Mouse (Mus musculus): ENCODE measurements around the gene Pitx3. TPM values are rescaled to one million over a fixed set of nuclear protein-coding genes. Genes with fewer than 3 reads are reported as not detected.
"Not testable (repeated sequence)": the region's sequence is repeated elsewhere in the genome, so short reads cannot be mapped to it uniquely, and the experiment has no call there.

The Pitx3 gene
- polyA plus RNA-seq, 1 experiment from 2014 or later = 0.66 TPM

DNA sequence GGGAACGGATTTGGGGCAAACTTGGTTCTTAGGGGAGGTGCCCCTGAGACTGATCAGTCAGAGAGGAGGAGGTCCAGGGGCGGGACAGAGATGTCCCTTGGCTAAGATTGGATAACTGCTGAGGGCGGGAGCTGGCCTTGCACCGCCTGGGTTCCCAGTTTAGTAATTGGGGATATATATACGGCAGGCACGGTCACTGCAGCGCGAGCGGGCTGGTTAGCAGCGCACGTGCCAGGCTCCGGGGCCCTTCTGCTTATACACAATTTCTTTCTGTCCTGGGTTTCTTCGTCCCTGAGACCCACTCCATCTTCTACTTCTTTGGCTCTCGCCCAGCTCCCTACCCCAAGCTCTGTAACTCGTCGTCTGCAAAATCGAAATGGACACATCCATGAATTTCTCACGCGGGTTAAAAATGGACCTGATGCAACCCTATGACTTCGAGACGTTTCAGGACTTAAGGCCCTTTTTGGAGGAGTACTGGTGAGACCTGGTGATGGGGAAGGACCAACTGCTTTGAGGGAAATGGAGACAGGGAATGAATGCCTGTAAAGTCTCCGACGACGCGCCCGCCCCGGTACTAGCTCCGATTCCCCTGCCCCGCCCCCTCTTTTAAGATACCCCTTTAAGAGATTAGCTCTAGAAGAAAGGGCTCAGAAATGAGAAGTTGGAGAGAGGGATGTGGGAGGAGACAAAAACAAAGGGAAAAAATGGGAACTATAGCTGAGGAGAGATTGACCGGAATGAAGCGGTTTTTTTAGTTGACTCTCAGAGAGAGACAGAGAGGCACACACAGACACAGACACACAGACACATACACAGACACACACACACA is 16.2 kb downstream of the Pitx3 start, which contains the start of gene Elovl3:
TSS of gene Elovl3 (plus strand) at position 204 of the 832 bp plus-strand sequence.
- H3K9me3 ChIP-seq (ENCODE audit: control insufficient read depth, low read length) = no peaks in the 10 kb centered on the region
- 5% methylated on average over 31 of the region's 31 CpGs for WGBS
- no peak within 1 kb of the TSS for H3K27ac ChIP-seq (replicated peaks in 1 of 2; ENCODE audit: control insufficient read depth in 1 of 2, insufficient read depth in 1 of 2, low read depth in 2 of 2, low read length in 2 of 2)
- H3K4me3 ChIP-seq (ENCODE audit: control insufficient read depth in 1 of 2, insufficient read depth in 1 of 2, low read depth in 1 of 2, low read length in 2 of 2) = peak within 1 kb of the TSS; percentile 25 to 35
- H3K4me1 ChIP-seq (ENCODE audit: control insufficient read depth in 2 of 2, insufficient read depth in 2 of 2, low read length in 2 of 2) = peaks cover 10 to 17% of the 10 kb centered on the region in 2 experiments; a peak in 3 of 4 replicates
- peaks cover 54% of the 10 kb centered on the region for H3K27me3 ChIP-seq (ENCODE audit: control insufficient read depth, insufficient read depth, low read length)
- peak within 1 kb of the TSS; percentile 36; the same call in 1 of the 2 replicates for H3K9ac ChIP-seq (ENCODE audit: low read length)
- H3K36me3 ChIP-seq (ENCODE audit: control insufficient read depth, insufficient read depth, low read length) = no peaks in the 10 kb centered on the region
- ATAC-seq (ENCODE audit: insufficient number of reproducible peaks, insufficient read depth, low FRiP score, low read depth) = no peak
- H3K4me2 ChIP-seq (ENCODE audit: low read length) = peak within 1 kb of the TSS; percentile 75

DNA sequence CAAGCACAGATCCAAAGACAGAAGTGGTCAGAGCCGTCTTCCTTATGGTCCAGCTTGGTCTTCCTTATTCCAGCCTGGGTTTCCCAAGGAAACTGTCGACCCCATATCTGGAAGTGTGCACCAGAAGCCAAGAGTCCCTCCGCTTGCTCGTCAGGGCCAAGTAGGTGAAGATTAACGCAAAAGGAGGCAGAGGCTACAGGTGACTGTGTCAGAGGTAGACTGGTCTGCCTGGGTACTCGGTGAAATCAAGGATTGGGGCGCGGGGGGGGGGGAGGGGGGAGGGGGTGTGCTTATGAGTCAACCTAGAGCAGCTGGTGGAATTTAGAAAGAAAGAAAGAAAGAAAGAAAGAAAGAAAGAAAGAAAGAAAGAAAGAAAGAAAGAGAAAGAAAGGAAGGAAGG is 16.8 kb downstream of the Pitx3 start:
- H3K9ac ChIP-seq (ENCODE audit: low read length) = no peak overlapping the region
- WGBS = 6% methylated on average over 8 of the region's 8 CpGs
- no peaks in the 10 kb centered on the region for H3K9me3 ChIP-seq (ENCODE audit: control insufficient read depth, low read length)
- H3K36me3 ChIP-seq (ENCODE audit: control insufficient read depth, insufficient read depth, low read length) = no peaks in the 10 kb centered on the region
- H3K4me1 ChIP-seq (ENCODE audit: control insufficient read depth in 2 of 2, insufficient read depth in 2 of 2, low read length in 2 of 2) = peaks cover 7 to 11% of the 10 kb centered on the region in 2 experiments; a peak in 3 of 4 replicates
- H3K27me3 ChIP-seq (ENCODE audit: control insufficient read depth, insufficient read depth, low read length) = peaks cover 51% of the 10 kb centered on the region
- peak overlapping the region; percentile 25 to 35 for H3K4me3 ChIP-seq (ENCODE audit: control insufficient read depth in 1 of 2, insufficient read depth in 1 of 2, low read depth in 1 of 2, low read length in 2 of 2)
- H3K4me2 ChIP-seq (ENCODE audit: low read length) = peak overlapping the region; percentile 75
- H3K27ac ChIP-seq (replicated peaks in 1 of 2; ENCODE audit: control insufficient read depth in 1 of 2, insufficient read depth in 1 of 2, low read depth in 2 of 2, low read length in 2 of 2) = no peak overlapping the region
- no peak for ATAC-seq (ENCODE audit: insufficient number of reproducible peaks, insufficient read depth, low FRiP score, low read depth)

GRCm38 (mm10) chr19:46129737-46130136 is 18.4 kb downstream of the Pitx3 start:
- not testable (repeated sequence) for H3K36me3 ChIP-seq (ENCODE audit: control insufficient read depth, insufficient read depth, low read length)
- peaks cover 47% of the 10 kb centered on the region for H3K27me3 ChIP-seq (ENCODE audit: control insufficient read depth, insufficient read depth, low read length)
- WGBS = 70% methylated on average over 6 of the region's 6 CpGs

DNA sequence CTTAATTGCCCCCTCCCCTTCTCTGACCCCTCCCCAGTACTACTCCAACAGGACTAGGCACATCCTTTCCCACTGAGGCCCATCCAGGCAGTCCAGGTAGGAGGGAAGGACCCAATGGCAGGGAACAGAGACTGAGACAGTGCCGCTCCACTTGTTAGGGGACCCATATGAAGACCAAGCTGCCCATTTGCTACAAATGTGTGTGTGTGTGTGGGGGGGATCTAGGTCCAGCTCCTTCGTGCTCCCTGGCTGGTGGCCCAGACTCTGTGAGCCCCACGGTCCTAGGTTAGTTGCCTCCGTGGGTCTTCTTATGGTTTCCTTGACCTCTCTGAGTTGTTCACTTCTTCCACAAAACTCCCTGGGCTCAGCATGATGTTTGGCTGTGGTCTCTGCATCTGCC is 21.8 kb downstream of the Pitx3 start:
- H3K27me3 ChIP-seq (ENCODE audit: control insufficient read depth, insufficient read depth, low read length) = peaks cover 16% of the 10 kb centered on the region
- 80% methylated on average over 4 of the region's 4 CpGs for WGBS

More at GRCm38 (mm10) chr19:46129737-46130136, 18.4 kb downstream of the Pitx3 start:
- not testable (repeated sequence) for H3K9me3 ChIP-seq (ENCODE audit: control insufficient read depth, low read length); ATAC-seq (ENCODE audit: insufficient number of reproducible peaks, insufficient read depth, low FRiP score, low read depth); H3K4me1 ChIP-seq (ENCODE audit: control insufficient read depth in 2 of 2, insufficient read depth in 2 of 2, low read length in 2 of 2); H3K27ac ChIP-seq (replicated peaks in 1 of 2; ENCODE audit: control insufficient read depth in 1 of 2, insufficient read depth in 1 of 2, low read depth in 2 of 2, low read length in 2 of 2); H3K4me2 ChIP-seq (ENCODE audit: low read length); H3K9ac ChIP-seq (ENCODE audit: low read length); H3K4me3 ChIP-seq (ENCODE audit: control insufficient read depth in 1 of 2, insufficient read depth in 1 of 2, low read depth in 1 of 2, low read length in 2 of 2)

DNA sequence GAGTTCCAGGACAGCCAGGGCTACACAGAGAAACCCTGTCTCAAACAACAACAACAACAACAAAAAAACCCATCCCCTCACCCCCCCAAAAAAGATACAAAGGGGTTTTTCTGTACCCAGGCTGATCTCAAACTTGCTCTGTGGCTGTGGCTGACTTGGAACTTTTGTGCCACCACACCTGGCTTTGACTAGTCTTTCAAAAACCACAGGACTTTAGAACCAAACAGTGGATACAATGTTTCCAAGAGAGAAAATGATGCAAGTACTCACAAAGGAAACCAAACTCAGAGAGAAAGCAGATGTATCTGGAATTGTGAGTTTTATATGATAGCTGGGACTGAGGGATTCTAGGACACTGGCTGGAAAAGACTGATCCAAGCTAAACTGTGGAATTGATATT is 23.5 kb downstream of the Pitx3 start:
- H3K4me3 ChIP-seq (ENCODE audit: control insufficient read depth in 1 of 2, insufficient read depth in 1 of 2, low read depth in 1 of 2, low read length in 2 of 2) = no peak overlapping the region
- no peaks in the 10 kb centered on the region for H3K9me3 ChIP-seq (ENCODE audit: control insufficient read depth, low read length)
- no peaks in the 10 kb centered on the region for H3K4me1 ChIP-seq (ENCODE audit: control insufficient read depth in 2 of 2, insufficient read depth in 2 of 2, low read length in 2 of 2)
- H3K27ac ChIP-seq (replicated peaks in 1 of 2; ENCODE audit: control insufficient read depth in 1 of 2, insufficient read depth in 1 of 2, low read depth in 2 of 2, low read length in 2 of 2) = no peak overlapping the region
- H3K4me2 ChIP-seq (ENCODE audit: low read length) = no peak overlapping the region
- peaks cover 4% of the 10 kb centered on the region; the same call in 1 of the 2 replicates for H3K27me3 ChIP-seq (ENCODE audit: control insufficient read depth, insufficient read depth, low read length)
- H3K36me3 ChIP-seq (ENCODE audit: control insufficient read depth, insufficient read depth, low read length) = no peaks in the 10 kb centered on the region
- no peak for ATAC-seq (ENCODE audit: insufficient number of reproducible peaks, insufficient read depth, low FRiP score, low read depth)
- no peak overlapping the region for H3K9ac ChIP-seq (ENCODE audit: low read length)

More for the DNA sequence above, 21.8 kb downstream of the Pitx3 start:
- ATAC-seq (ENCODE audit: insufficient number of reproducible peaks, insufficient read depth, low FRiP score, low read depth) = no peak
- H3K4me1 ChIP-seq (ENCODE audit: control insufficient read depth in 2 of 2, insufficient read depth in 2 of 2, low read length in 2 of 2) = peaks cover 0 to 2% of the 10 kb centered on the region in 2 experiments; a peak in 1 of 4 replicates
- no peak overlapping the region for H3K27ac ChIP-seq (replicated peaks in 1 of 2; ENCODE audit: control insufficient read depth in 1 of 2, insufficient read depth in 1 of 2, low read depth in 2 of 2, low read length in 2 of 2)
- no peaks in the 10 kb centered on the region for H3K36me3 ChIP-seq (ENCODE audit: control insufficient read depth, insufficient read depth, low read length)
- no peak overlapping the region for H3K4me3 ChIP-seq (ENCODE audit: control insufficient read depth in 1 of 2, insufficient read depth in 1 of 2, low read depth in 1 of 2, low read length in 2 of 2)
- H3K9me3 ChIP-seq (ENCODE audit: control insufficient read depth, low read length) = no peaks in the 10 kb centered on the region
- H3K9ac ChIP-seq (ENCODE audit: low read length) = no peak overlapping the region
- H3K4me2 ChIP-seq (ENCODE audit: low read length) = no peak overlapping the region

DNA sequence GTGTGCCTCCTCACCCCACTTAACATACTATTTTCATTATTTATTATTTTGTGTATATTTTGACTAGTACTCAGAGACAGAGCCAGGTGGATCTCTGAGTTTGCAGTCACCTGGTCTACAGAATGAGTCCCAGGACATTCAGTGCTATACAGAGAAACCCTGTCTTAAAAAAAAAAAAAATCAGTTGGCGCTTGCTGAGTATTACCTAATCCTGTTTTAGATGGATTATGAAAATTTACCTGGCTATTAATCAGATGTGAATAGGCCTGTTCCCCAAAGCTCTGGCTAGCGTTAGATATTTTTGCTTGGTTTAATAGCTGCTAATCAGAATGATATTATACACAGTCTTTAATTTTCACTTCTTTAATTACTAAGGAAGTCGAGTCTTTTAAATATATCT is 24.2 kb downstream of the Pitx3 start:
- Histone ChIP-seq H3K4me2 (ENCODE audit: low read length) (no peak overlapping the region), H3K4me1 (ENCODE audit: control insufficient read depth in 2 of 2, insufficient read depth in 2 of 2, low read length in 2 of 2) (no peaks in the 10 kb centered on the region), H3K27me3 (ENCODE audit: control insufficient read depth, insufficient read depth, low read length) (peaks cover 4% of the 10 kb centered on the region; the same call in 1 of the 2 replicates), H3K36me3 (ENCODE audit: control insufficient read depth, insufficient read depth, low read length) (no peaks in the 10 kb centered on the region), H3K9ac (ENCODE audit: low read length) (no peak overlapping the region), H3K4me3 (ENCODE audit: control insufficient read depth in 1 of 2, insufficient read depth in 1 of 2, low read depth in 1 of 2, low read length in 2 of 2) (no peak overlapping the region), H3K27ac (replicated peaks in 1 of 2; ENCODE audit: control insufficient read depth in 1 of 2, insufficient read depth in 1 of 2, low read depth in 2 of 2, low read length in 2 of 2) (no peak overlapping the region), H3K9me3 (ENCODE audit: control insufficient read depth, low read length) (no peaks in the 10 kb centered on the region)
- WGBS = 76% methylated on average over 3 of the region's 3 CpGs
- no peak for ATAC-seq (ENCODE audit: insufficient number of reproducible peaks, insufficient read depth, low FRiP score, low read depth)

- Histone ChIP-seq H3K27ac (replicated peaks in 1 of 2; ENCODE audit: control insufficient read depth in 1 of 2, insufficient read depth in 1 of 2, low read depth in 2 of 2, low read length in 2 of 2) (no peak overlapping the region), H3K4me3 (ENCODE audit: control insufficient read depth in 1 of 2, insufficient read depth in 1 of 2, low read depth in 1 of 2, low read length in 2 of 2) (no peak overlapping the region), H3K4me1 (ENCODE audit: control insufficient read depth in 2 of 2, insufficient read depth in 2 of 2, low read length in 2 of 2) (no peaks in the 10 kb centered on the region), H3K36me3 (ENCODE audit: control insufficient read depth, insufficient read depth, low read length) (no peaks in the 10 kb centered on the region), H3K9ac (ENCODE audit: low read length) (no peak overlapping the region), H3K4me2 (ENCODE audit: low read length) (no peak overlapping the region), H3K27me3 (ENCODE audit: control insufficient read depth, insufficient read depth, low read length) (no peaks in the 10 kb centered on the region), H3K9me3 (ENCODE audit: control insufficient read depth, low read length) (no peaks in the 10 kb centered on the region)
- WGBS = 70% methylated on average over 6 of the region's 6 CpGs
- ATAC-seq (ENCODE audit: insufficient number of reproducible peaks, insufficient read depth, low FRiP score, low read depth) = no peak
Measured at GRCm38 (mm10) chr19:46120872-46121271, 27.3 kb downstream of the Pitx3 start.
